Mouse (Mus musculus): ENCODE measurements around the gene Rsl1d1.

DNA sequence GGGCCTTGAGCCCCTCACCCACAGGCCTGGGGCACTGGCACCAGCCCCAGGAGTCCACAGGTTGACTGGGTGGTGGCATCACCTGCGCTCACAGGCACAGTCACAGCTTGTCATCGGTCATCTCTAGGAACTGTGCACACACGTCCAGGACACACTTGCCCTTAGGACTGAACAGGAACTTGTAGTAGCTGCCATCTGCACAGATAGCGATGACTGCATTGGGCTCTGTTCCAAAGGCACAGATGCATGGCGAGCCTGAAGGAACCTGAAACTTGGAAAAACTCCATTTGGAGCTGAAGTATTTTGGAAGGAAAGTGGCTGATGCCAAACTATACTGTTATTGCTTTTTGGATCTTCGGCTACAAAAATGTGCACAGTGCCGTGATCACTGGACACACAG is 13.0 kb downstream of the Rsl1d1 start:
- TF ChIP-seq EP300 (IDR thresholded peaks at IDR 0.05) (no peak), CTCF (IDR thresholded peaks at IDR 0.05) (no peak)

Measured in lung, postnatal 0 days (tissue).